Comparison of ENCODE assay signal across 10 mouse cellular contexts in genomic region chrX:93956727-93957126, GRCm38 (mm10). TPM values are rescaled to one million over a fixed set of nuclear protein-coding genes. Genes with fewer than 3 reads are reported as not detected.
A peak's percentile ranks its signal among the peaks of the same experiment; 100 is the strongest.
DNase-seq lines count a peak whose midpoint lies in the region; ATAC-seq and TF ChIP-seq lines count a peak whose summit lies in the region.
"Had no signal": no experiment of that assay in that cellular context is flagged by ENCODE, and none has a peak within 500 bp of the region (broad histone marks: within the 10 kb centered on the region; RNA-seq: fewer than 3 reads in every experiment).

No protein-coding gene starts in this region.

- no peak for ATAC-seq in G1E (ENCODE audit: extremely low read depth, insufficient number of reproducible peaks, low FRiP score, poor library complexity, severe bottlenecking)

- intact Hi-C loops in left cerebral cortex, postnatal 36 days (cut with DNase I), result loop anchor here (5.0 kb wide), 1 partner anchor 76 kb away; no protein-coding TSS in a partner anchor
- intact Hi-C loops in left cerebral cortex, postnatal 4 days (cut with DNase I), result no loop called here

- no peaks in the 10 kb centered on the region for H3K36me3 ChIP-seq in G1E (replicated peaks)
- no peaks in the 10 kb centered on the region for H3K36me3 ChIP-seq in testis, adult 2 months (ENCODE audit: control insufficient read depth, insufficient read depth, low read length)

- H3K27ac ChIP-seq in testis, adult 2 months (ENCODE audit: control insufficient read depth, insufficient read depth, low read depth, low read length), result no peak overlapping the region

- no peak for TF ChIP-seq POLR2A in testis, adult 2 months (IDR thresholded peaks at IDR 0.05; ENCODE audit: control insufficient read depth, low read depth, low read length)

- TF ChIP-seq CTCF in G1E (IDR thresholded peaks at IDR 0.05; ENCODE audit: low read depth, low read length), result no peak
- peak; percentile 20; the same call in 1 of the 2 replicates for TF ChIP-seq CTCF in testis, adult 2 months (IDR thresholded peaks at IDR 0.05; ENCODE audit: control insufficient read depth, insufficient read depth, insufficient replicate concordance, low read depth, low read length)

- peaks cover 13% of the 10 kb centered on the region for H3K4me1 ChIP-seq in G1E (ENCODE audit: insufficient read depth, low read depth, low read length)
- no peaks in the 10 kb centered on the region for H3K4me1 ChIP-seq in testis, adult 2 months (ENCODE audit: control insufficient read depth, insufficient read depth, low read length)

- H3K9me3 ChIP-seq in G1E (replicated peaks), result no peaks in the 10 kb centered on the region
- H3K9me3 ChIP-seq: megakaryocyte, embryonic 14.5 days had no signal

- no peaks in the 10 kb centered on the region for H3K27me3 ChIP-seq in G1E (ENCODE audit: insufficient read depth, low read length)
- no peaks in the 10 kb centered on the region for H3K27me3 ChIP-seq in testis, adult 2 months (ENCODE audit: control insufficient read depth, insufficient read depth, low read length)

- no peak overlapping the region for H3K4me3 ChIP-seq in G1E (ENCODE audit: low read depth, low read length)
- no peak overlapping the region for H3K4me3 ChIP-seq in testis, adult 2 months (ENCODE audit: control insufficient read depth, low read depth, low read length)
- H3K4me3 ChIP-seq: megakaryocyte, embryonic 14.5 days had no signal

- DNase-seq in left cerebral cortex, adult 11 months (ENCODE audit: low spot score), result peak; percentile 15
- DNase-seq in left cerebral cortex, postnatal 36 days (ENCODE audit: low spot score in 2 of 2), result no peak
- peak; percentile 3 for DNase-seq in G1E (ENCODE audit: low spot score)
- DNase-seq in adrenal gland, postnatal 36 days, result peak; percentile 22 to 44
- peak; percentile 38 for DNase-seq in heart, postnatal 4 days
- DNase-seq in left cerebral cortex, postnatal 4 days, result peak; percentile 8
- no peak for DNase-seq in urinary bladder, adult 18-20 months (ENCODE audit: low spot score in 2 of 2)

RNA-seq across cellular contexts. Expression of gene AU015836, which starts 11.7 kb away (rescaled TPM):
- not detected for total RNA-seq in left cerebral cortex, postnatal 36 days (2021)
- total RNA-seq in G1E (2014; fragmentation: Nextera tagmentation) (not detected in 2 replicates), G1E (2017) (not detected in 2 replicates)
- not detected in 2 replicates for polyA plus RNA-seq in G1E (2012)
- not detected for total RNA-seq in adrenal gland, postnatal 36 days (2021)
- total RNA-seq in heart, postnatal 4 days (2021), result not detected
- not detected for total RNA-seq in left cerebral cortex, postnatal 4 days (2021)
- polyA plus RNA-seq in testis, adult 2 months (2012; rRNA removed), result 8.9 and 15.0 TPM in 2 replicates
- polyA plus RNA-seq: gonadal fat pad, adult 2 months had no signal

Comparison
In these comparisons a context has a peak if more than half of its experiments do, and no peak if none do; other contexts are left out.
1. DNase-seq: peak in left cerebral cortex, adult 11 months (single experiment), G1E (single experiment), adrenal gland, postnatal 36 days (2 of 2), heart, postnatal 4 days (single experiment) and left cerebral cortex, postnatal 4 days (single experiment); none in left cerebral cortex, postnatal 36 days (0 of 2) and urinary bladder, adult 18-20 months (0 of 2).